Mouse (Mus musculus): ENCODE measurements around the gene Btn2a2.

DNA sequence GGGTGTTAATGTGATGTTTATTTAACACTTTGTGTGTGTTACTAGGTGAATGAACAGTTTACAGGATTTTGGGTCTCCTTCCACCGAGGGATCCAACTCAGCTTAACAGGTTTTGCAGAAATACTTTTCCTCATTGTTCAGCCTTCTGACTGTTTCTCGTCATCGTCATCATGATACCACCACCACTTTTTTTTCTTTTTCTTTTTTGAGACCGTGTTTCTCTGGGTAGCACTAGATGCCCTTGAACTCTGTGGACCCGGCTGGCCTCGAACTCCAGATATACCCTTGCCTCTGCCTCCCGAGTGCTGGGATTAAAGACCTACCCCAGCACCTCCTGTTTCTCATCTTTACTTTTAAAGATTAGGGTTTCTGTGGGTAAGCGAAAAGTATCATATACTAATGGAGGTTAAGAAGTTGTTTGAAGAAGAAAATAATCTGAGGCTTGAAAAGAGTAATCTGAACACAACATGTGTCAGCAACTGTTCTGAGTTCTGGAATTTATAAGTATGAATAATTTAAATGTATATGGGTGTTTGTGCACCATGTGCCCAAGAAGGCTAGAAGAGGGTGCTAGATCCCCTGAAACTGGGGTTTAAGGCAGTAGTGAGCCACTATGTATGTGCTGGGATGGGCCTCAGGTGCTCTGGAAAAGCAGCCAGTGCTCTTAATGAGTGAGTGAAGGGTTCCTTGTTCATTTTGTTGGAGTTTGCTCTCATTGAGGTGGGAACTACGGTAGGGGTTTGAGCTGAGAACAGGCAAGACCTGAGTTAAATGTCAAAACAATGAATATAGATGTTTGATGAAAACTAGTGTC, 43.8 kb upstream of the Btn2a2 start:
- no peak for TF ChIP-seq CTCF (conservative IDR thresholded peaks at IDR 0.05; ENCODE audit: insufficient read depth, insufficient read length, low read depth, low read length)
- no peak for TF ChIP-seq POLR2A (IDR thresholded peaks at IDR 0.05; ENCODE audit: low read depth, low read length)
